Mouse (Mus musculus) hindbrain, embryonic 15.5 days (tissue): ENCODE measurements around the gene Hyou1. TPM values are rescaled to one million over a fixed set of nuclear protein-coding genes. Genes with fewer than 3 reads are reported as not detected.
"Not testable (repeated sequence)": the region's sequence is repeated elsewhere in the genome, so short reads cannot be mapped to it uniquely, and the experiment has no call there.

Source experiments
- ATAC-seq: fragments of 200-750 bp; cut with Nextera tagmentation; 2 replicates; pipeline ENCODE4 v1.8.0; 2017; ENCODE audit warnings: low read depth, moderate number of reproducible peaks, moderate TSS enrichment; ENCODE audit not compliant: low FRiP score
- H3K27ac ChIP-seq: fragments of 300-500 bp; sonication (generic); replicated peaks from 2 replicates; pipeline ENCODE4 v1.5.1; 2015; ENCODE audit warnings: mild to moderate bottlenecking, inconsistent platforms
- H3K27me3 ChIP-seq: fragments of 300-500 bp; sonication (generic); 2 replicates; pipeline ENCODE4 v1.6.1; 2015; ENCODE audit warnings: control low read depth, inconsistent platforms
- H3K36me3 ChIP-seq: fragments of 300-500 bp; sonication (generic); 2 replicates; pipeline ENCODE4 v1.6.1; 2015; ENCODE audit warnings: control low read depth, inconsistent platforms
- H3K4me1 ChIP-seq: fragments of 300-500 bp; sonication (generic); replicated peaks from 2 replicates; pipeline ENCODE4 v1.6.1; 2015; ENCODE audit warnings: control low read depth, inconsistent platforms
- H3K4me2 ChIP-seq: fragments of 300-500 bp; sonication (generic); 2 replicates; pipeline ENCODE4 v1.6.1; 2015; ENCODE audit warnings: moderate library complexity, mild to moderate bottlenecking, inconsistent platforms
- H3K4me3 ChIP-seq: fragments of 300-500 bp; sonication (generic); 2 replicates; pipeline ENCODE4 v1.5.1; 2015; ENCODE audit warnings: mild to moderate bottlenecking, inconsistent platforms
- H3K9ac ChIP-seq: fragments of 300-500 bp; sonication (generic); 2 replicates; pipeline ENCODE4 v1.6.1; 2015; ENCODE audit warnings: inconsistent platforms
- H3K9me3 ChIP-seq: fragments of 300-500 bp; sonication (generic); 2 replicates; pipeline ENCODE4 v1.6.1; 2016; ENCODE audit warnings: control low read depth, inconsistent platforms
- WGBS: fragments of 180-500 bp; shearing (Covaris S2); methylation state at CpG from one replicate; pipeline ENCODE4 v1.1.7; 2015; 5-methylcytosine and 5-hydroxymethylcytosine counted together
- polyA plus RNA-seq: library from polyadenylated mRNA; unstranded; fragments of >200 nt; fragmentation: Nextera tagmentation; extraction: Ambion mirVana; gene quantifications from 2 replicates; pipeline ENCODE4 v1.2.1, GENCODE M21; 2015

The Hyou1 gene
- polyA plus RNA-seq, 1 experiment from 2014 or later = 27.6 TPM

DNA sequence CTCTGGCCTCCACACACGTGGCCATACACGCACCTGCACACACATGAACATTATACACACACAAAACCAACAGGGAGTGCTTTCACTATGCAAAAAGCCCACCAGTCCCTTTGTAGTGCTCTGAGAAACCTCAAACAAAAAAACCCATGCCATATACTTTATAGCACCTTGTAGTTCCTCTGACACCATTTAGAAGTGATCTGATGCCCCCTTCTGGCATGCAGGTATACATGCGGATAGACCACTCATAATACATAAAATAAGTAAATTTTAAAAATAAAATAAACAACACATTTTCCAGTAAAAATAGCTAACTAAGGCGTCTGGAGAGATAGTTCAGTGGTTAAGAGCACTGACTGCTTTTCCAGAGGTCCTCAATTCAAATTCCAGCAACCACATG, 22.1 kb upstream of the Hyou1 start:
- H3K27me3 ChIP-seq = no peaks in the 10 kb centered on the region
- no peak overlapping the region for H3K4me3 ChIP-seq
- no peak overlapping the region for H3K27ac ChIP-seq
- H3K4me2 ChIP-seq = no peak overlapping the region
- WGBS = 86% methylated on average over 4 of the region's 4 CpGs
- no peak for ATAC-seq
- H3K4me1 ChIP-seq = peaks cover 9% of the 10 kb centered on the region
- H3K9ac ChIP-seq = no peak overlapping the region
- H3K36me3 ChIP-seq = peaks cover 72% of the 10 kb centered on the region
- H3K9me3 ChIP-seq = no peaks in the 10 kb centered on the region

DNA sequence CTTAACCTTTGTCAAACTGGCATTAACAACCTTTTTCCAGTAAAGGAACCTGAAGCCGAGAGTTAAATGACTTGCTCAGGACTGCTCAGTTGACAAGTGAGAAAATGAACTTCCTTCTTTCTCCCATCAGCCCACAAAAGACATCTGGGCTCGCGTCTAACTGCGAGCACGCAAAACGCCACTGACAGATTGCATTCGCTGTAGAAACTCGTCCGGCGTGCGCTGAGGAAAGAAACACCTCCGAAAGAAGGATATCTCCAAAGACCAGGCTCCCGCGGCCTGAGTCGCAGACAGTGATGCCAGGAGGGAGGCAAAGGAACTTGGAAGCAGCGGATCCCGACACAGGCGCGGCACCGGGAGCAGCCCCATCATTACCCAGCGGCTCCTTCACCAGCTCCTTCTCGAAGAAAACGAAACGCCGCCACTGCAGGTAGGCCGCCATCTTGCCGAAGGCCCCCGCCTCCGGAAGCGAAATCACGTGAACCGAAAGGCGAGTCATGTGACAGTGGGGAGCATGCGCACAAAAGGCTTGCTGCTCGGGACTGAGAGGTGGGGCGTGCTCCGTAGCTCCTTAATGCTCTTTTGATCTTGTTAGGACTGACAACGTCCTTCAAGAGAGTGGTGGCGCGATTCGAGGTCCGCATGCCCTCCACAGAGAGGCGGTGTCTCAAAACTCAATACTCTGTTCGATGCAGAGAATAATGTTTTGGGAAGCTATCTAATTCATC, 17.9 kb upstream of the Hyou1 start, which contains the start of gene Vps11:
TSS of gene Vps11 (minus strand) at position 481 of the 728 bp plus-strand sequence.
- peak; percentile 95 for ATAC-seq
- under 1% methylated on average over 44 of the region's 44 CpGs for WGBS
- Histone ChIP-seq H3K36me3 (peaks cover 30% of the 10 kb centered on the region), H3K27ac (peak within 1 kb of the TSS; percentile 86), H3K4me2 (peak within 1 kb of the TSS; percentile 75), H3K4me1 (peaks cover 9% of the 10 kb centered on the region), H3K9ac (peak within 1 kb of the TSS; percentile 95), H3K4me3 (peak within 1 kb of the TSS; percentile 99), H3K9me3 (no peaks in the 10 kb centered on the region), H3K27me3 (no peaks in the 10 kb centered on the region)

DNA sequence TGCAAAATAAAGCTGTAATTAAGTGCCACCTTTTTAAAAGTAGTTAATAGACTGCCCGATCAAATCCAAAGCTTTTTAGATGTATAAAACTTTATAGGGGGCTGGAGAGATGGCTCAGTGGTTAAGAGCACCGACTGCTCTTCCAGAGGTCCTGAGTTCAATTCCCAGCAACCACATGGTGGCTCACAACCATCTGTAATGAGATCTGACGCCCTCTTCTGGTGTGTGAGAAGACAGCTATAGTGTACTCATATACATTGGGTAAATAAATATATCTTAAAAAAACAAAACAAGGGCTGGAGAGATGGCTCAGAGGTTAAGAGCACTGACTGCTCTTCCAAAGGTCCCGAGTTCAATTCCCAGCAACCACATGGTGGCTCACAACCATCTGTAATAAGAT, 17.4 kb upstream of the Hyou1 start:
- not testable (repeated sequence) for H3K4me1 ChIP-seq, H3K27me3 ChIP-seq, H3K9me3 ChIP-seq
- WGBS = 43% methylated on average over 4 of the region's 4 CpGs
- ATAC-seq = peak; percentile 31; the same call in 1 of the 2 replicates
- Histone ChIP-seq H3K27ac (peak overlapping the region; percentile 86), H3K9ac (peak overlapping the region; percentile 95), H3K4me3 (peak overlapping the region; percentile 99), H3K36me3 (peaks cover 26% of the 10 kb centered on the region), H3K4me2 (peak overlapping the region; percentile 75)

DNA sequence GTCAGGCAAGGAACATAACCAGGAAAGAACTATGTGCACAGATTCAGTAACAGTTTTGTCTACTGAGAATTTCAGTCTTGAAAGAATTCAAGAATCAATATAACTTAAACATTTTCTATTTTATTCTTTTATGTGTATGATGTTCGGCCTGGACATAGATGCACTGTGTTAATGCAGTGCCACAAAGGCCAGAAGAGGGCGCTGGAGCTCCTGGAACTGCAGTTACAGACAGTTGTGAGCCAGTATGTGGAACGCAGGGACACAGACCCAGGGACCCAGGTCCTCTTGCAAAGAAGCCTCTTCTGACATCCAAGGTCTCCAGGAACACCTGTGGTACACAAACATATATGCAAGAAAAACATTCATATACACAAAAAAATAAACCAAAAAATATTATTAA, 14.8 kb upstream of the Hyou1 start:
- Histone ChIP-seq H3K4me1 (peaks cover 9% of the 10 kb centered on the region), H3K27me3 (no peaks in the 10 kb centered on the region), H3K4me3 (no peak overlapping the region), H3K4me2 (no peak overlapping the region), H3K9ac (no peak overlapping the region), H3K9me3 (no peaks in the 10 kb centered on the region), H3K36me3 (peaks cover 5% of the 10 kb centered on the region), H3K27ac (no peak overlapping the region)
- no peak for ATAC-seq
- 66% methylated on average over 3 of the region's 3 CpGs for WGBS

DNA sequence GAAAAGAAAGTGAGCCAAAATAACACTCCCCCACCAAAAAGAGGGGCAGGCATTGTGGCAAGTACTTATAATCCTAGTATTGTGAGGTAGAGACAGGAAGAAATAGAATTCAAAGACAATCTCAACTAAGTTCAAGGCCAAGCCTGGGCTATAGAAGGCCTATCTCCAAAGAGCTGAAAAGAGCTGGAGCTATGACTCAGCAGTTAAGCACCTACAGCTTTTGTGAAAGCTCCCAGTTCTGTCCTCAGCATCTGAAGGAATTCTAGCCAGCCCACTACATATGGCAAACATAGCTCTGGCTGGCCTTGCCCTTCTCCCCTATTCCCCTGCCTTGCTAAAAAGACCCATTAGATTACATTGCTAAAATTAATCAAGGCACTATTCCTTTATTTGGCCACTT, 5.9 kb upstream of the Hyou1 start:
- H3K36me3 ChIP-seq = no peaks in the 10 kb centered on the region

DNA sequence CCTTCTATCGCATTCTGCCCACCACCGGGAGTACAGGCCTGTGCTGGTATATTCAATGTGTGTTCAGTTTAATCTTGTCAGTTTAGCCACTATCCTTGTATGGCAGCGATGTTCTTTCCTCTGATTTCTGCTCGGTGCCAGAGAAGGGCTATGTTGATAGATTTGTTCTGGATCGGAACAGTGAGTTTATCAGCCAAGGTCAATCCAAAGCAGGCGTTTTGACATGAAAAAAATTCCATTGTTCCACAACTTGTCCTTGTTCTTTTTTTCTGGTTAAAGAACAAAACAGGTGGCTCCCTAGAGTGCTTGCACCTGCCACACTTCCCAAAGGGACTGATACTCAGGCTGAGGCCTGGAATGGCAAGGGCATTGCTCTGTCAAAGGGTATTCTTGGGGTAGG, 3.1 kb upstream of the Hyou1 start:
- Histone ChIP-seq H3K4me2 (no peak overlapping the region), H3K27ac (no peak overlapping the region), H3K36me3 (0 out of 2 replicates have a peak, but pooled peaks cover 4% of the 10 kb centered on the region), H3K4me1 (peaks cover 22% of the 10 kb centered on the region), H3K4me3 (no peak overlapping the region), H3K27me3 (no peaks in the 10 kb centered on the region), H3K9me3 (no peaks in the 10 kb centered on the region), H3K9ac (no peak overlapping the region)
- 87% methylated on average over 6 of the region's 6 CpGs for WGBS
- ATAC-seq = no peak

More for the DNA sequence above, 5.9 kb upstream of the Hyou1 start:
- Histone ChIP-seq H3K4me2 (no peak overlapping the region), H3K27ac (no peak overlapping the region), H3K9ac (no peak overlapping the region), H3K4me3 (no peak overlapping the region), H3K4me1 (peaks cover 7% of the 10 kb centered on the region), H3K9me3 (no peaks in the 10 kb centered on the region), H3K27me3 (no peaks in the 10 kb centered on the region)
- no peak for ATAC-seq

DNA sequence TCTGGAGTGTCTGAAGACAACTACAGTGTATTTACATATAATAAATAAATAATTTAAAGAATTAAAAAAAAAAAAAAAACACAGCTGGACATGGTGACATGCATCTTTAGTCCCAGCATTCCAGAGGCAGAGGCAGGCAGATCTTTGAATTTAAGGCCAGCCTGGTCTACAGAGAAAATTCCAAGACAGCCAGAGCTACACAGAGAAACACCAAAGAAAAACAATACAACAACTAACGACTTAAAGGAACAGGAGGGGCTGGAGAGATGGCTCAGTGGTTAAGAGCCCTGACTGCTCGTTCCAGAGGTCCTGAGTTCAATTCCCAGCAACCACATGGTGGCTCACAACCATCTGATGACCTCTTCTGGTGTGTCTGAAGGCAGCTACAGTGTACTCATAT, 2.0 kb upstream of the Hyou1 start:
- not testable (repeated sequence) for ATAC-seq, H3K9ac ChIP-seq, H3K4me3 ChIP-seq, H3K27ac ChIP-seq, H3K4me2 ChIP-seq, H3K9me3 ChIP-seq, H3K27me3 ChIP-seq
- peaks cover 22% of the 10 kb centered on the region for H3K4me1 ChIP-seq
- WGBS = 76% methylated on average over 2 of the region's 2 CpGs
- peaks cover 15% of the 10 kb centered on the region for H3K36me3 ChIP-seq

DNA sequence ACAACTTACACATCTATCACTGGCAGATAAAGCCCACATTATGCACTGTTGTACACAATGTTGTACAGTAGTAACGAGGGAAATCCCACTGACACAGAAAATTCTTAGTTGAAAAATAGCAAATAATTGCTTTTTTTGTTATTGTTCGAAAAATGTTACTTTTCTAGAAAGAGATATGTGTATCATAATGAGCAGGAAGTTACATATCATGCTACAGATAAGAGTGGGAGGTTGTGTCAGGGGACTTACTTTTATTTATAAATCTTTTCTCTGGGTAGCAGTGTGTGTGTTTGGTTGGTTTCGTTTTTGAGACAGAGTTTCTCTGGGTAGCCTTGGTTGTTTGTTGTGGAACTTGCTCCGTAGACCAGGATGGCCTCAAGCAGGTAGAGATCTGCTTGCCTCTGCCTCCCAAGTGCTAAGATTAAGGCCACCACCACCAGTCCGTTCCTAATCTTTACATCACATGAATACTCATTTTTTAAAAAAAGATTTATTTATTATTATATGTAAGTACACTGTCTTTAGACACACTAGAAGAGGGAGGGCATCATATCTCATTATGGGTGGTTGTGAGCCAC, 1.0 kb upstream of the Hyou1 start:
- H3K36me3 ChIP-seq = peaks cover 24% of the 10 kb centered on the region
- peak overlapping the region; percentile 77 for H3K4me3 ChIP-seq
- peak overlapping the region; percentile 89 for H3K27ac ChIP-seq
- peak overlapping the region; percentile 62 for H3K9ac ChIP-seq
- 90% methylated on average over 5 of the region's 5 CpGs for WGBS
- peaks cover 22% of the 10 kb centered on the region for H3K4me1 ChIP-seq
- no peaks in the 10 kb centered on the region for H3K9me3 ChIP-seq
- no peaks in the 10 kb centered on the region for H3K27me3 ChIP-seq
- ATAC-seq = no peak
- peak overlapping the region; percentile 62 for H3K4me2 ChIP-seq

DNA sequence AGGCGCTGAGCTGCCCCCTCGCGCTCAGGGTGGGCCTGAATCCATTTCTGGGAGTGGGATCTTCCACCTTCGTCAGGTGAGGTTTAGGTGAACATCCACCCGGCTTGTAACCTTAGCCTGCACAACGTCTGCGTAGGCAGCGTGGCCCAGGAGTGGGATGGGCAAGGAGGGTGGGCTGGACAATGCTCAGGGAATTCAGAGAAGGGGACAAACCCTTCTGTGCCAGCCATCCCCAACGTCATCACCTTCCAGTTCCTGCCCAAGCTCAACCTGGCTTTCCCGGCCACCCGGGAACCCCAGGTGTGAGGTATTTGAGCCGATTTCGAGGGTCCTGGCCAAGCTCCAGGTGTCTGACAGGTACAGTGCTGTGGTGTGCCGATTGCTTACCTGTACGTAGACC, 572 bp downstream of the Hyou1 start:
- Histone ChIP-seq H3K36me3 (peaks cover 40% of the 10 kb centered on the region), H3K4me2 (peak overlapping the region; percentile 95)

DNA sequence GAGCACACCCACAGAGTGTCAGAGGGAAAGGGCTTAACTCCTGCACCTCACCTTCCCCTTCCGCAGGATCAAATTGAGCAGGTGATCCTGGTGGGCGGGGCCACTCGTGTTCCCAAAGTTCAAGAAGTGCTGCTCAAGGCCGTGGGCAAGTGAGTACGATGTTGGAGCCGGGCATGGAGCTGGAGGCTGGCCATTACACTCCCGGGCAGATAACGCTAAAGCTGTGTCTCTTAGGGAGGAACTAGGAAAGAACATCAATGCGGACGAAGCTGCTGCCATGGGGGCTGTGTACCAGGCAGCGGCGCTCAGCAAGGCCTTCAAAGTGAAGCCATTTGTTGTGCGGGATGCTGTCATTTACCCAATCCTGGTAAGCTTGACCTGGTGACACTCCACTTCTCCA, 5.3 kb downstream of the Hyou1 start:
- Histone ChIP-seq H3K9ac (no peak overlapping the region), H3K4me2 (no peak overlapping the region), H3K27me3 (no peaks in the 10 kb centered on the region), H3K4me3 (no peak overlapping the region), H3K27ac (no peak overlapping the region), H3K36me3 (peaks cover 88% of the 10 kb centered on the region), H3K9me3 (no peaks in the 10 kb centered on the region), H3K4me1 (peaks cover 12% of the 10 kb centered on the region)
- WGBS = 95% methylated on average over 13 of the region's 13 CpGs
- no peak for ATAC-seq

More for the DNA sequence above, 572 bp downstream of the Hyou1 start:
- H3K9me3 ChIP-seq = no peaks in the 10 kb centered on the region
- H3K27me3 ChIP-seq = no peaks in the 10 kb centered on the region
- 0 out of 2 replicates have a peak, but pooled peaks have one; percentile 14 for ATAC-seq
- H3K9ac ChIP-seq = peak overlapping the region; percentile 83
- H3K27ac ChIP-seq = peak overlapping the region; percentile 89
- 9% methylated on average over 15 of the region's 15 CpGs for WGBS
- H3K4me3 ChIP-seq = peak overlapping the region; percentile 77
- H3K4me1 ChIP-seq = peaks cover 22% of the 10 kb centered on the region

DNA sequence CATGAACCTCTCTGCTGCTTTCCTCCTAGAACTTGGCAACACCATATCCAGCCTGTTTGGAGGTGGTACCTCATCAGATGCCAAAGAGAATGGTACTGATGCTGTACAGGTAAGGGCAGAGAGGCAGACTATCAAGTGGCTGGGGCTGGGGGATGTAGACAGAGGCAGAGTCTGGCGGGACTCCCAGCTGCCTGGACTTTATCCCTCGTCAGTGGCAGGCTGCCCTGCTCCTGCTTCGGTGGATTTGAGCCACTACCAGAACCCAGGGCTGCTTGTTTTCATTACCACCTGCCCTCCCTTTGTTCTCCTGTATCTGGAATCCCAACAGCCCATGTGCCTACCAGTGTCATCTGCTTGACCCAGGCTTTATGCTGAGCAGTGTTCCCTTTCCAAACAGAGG, 7.9 kb downstream of the Hyou1 start:
- Histone ChIP-seq H3K9me3 (no peaks in the 10 kb centered on the region), H3K9ac (no peak overlapping the region), H3K27me3 (no peaks in the 10 kb centered on the region), H3K4me3 (no peak overlapping the region), H3K4me1 (no peaks in the 10 kb centered on the region), H3K36me3 (peaks cover 95% of the 10 kb centered on the region), H3K27ac (no peak overlapping the region), H3K4me2 (no peak overlapping the region)
- no peak for ATAC-seq
- 88% methylated on average over 3 of the region's 3 CpGs for WGBS

DNA sequence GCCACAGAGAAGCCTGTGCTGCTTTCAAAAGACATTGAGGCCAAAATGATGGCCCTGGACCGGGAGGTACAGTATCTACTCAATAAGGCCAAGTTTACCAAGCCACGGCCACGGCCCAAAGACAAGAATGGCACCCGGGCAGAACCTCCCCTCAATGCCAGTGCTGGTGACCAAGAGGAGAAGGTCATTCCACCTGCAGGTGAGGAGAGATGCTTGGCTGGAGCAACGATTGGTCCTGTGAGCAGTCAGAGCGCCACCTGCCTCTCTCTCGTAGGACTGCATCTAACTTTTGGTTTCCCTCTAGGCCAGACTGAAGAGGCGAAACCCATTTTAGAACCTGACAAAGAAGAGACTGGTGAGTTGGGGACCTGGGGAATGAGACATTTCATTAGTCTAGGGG, 10.0 kb downstream of the Hyou1 start:
- no peak for ATAC-seq
- Histone ChIP-seq H3K9ac (no peak overlapping the region), H3K4me3 (no peak overlapping the region), H3K4me1 (no peaks in the 10 kb centered on the region), H3K9me3 (no peaks in the 10 kb centered on the region), H3K27ac (no peak overlapping the region), H3K27me3 (no peaks in the 10 kb centered on the region), H3K36me3 (peaks cover 74% of the 10 kb centered on the region), H3K4me2 (no peak overlapping the region)
- 63% methylated on average over 8 of the region's 8 CpGs for WGBS
